Mouse (Mus musculus) adrenal gland, postnatal 10 days (tissue): ENCODE results near the gene Tgm2. TPM values are rescaled to one million over a fixed set of nuclear protein-coding genes. Genes with fewer than 3 reads are reported as not detected.

Experiments used
- DNase-seq: peaks from one replicate; pipeline ENCODE4 v3.0.0; 2021; ENCODE audit warnings: mixed read lengths
- long read RNA-seq, 2 experiments: library from polyadenylated mRNA; stranded (forward); transcript quantifications; one replicate each; pipeline ENCODE4 v2.0.0; 2021
- total RNA-seq, 2 experiments: library from RNA; stranded (reverse); gene quantifications; 2 replicates each; pipeline ENCODE4 v1.2.3; 2021

Gene Tgm2
- 10 to 100 TPM; 77.2 to 80.0 TPM for total RNA-seq
- long read RNA-seq, experiment 1, transcript Tgm2-201 (13 exons, 3,596 nt): major isoform, 41 of 85 reads
- long read RNA-seq, experiment 1, partial matches to known transcripts: 23 of 85 reads
- long read RNA-seq, experiment 1, other reads (novel, unspliced or antisense): 21 of 85 reads
- long read RNA-seq, experiment 2, transcript Tgm2-201 (13 exons, 3,596 nt): major isoform, 16 of 36 reads
- long read RNA-seq, experiment 2, partial matches to known transcripts: 13 of 36 reads
- long read RNA-seq, experiment 2, other reads (novel, unspliced or antisense): 7 of 36 reads

- DNase-seq: peak; percentile 96
Observed at GRCm38 (mm10) chr2:158146223-158146622, at the start of gene Tgm2. Tgm2 (minus strand) TSS chr2:158146436.

DNA sequence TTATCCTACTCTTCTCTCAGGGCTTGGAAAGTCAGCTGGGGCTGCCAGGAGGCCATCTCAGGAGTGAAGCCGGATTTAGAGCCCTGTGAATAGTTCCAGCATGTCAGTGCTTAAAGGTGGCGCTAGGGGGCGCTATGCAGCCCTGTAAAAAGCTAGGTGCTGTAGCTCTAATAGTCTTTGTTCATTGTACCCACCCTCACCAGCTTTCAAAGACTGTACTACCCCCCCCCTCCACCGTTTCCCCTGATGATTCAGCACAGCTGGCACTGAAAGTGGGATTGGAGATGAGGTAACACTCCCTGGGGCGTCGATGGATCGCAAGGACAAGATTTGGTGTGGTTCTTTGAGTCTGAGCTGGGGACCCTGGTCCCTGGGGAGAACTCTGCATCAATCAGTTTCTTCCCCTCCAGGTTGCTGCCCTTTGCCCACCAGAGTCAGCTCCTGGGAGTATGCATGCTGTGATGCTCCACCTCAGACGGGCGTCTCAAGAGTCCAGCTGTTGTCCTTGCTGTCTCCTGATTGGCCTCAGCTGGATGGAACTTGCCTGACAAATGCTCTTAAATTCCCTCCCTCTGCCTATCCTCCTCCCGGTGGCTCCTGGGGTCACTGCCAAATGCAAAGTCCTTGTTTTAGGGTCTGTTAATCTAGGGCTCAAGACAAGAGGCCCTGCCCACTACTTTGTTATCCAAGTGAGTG lies 48.9 kb upstream of the Tgm2 start:
- peak; percentile 64 for DNase-seq

DNA sequence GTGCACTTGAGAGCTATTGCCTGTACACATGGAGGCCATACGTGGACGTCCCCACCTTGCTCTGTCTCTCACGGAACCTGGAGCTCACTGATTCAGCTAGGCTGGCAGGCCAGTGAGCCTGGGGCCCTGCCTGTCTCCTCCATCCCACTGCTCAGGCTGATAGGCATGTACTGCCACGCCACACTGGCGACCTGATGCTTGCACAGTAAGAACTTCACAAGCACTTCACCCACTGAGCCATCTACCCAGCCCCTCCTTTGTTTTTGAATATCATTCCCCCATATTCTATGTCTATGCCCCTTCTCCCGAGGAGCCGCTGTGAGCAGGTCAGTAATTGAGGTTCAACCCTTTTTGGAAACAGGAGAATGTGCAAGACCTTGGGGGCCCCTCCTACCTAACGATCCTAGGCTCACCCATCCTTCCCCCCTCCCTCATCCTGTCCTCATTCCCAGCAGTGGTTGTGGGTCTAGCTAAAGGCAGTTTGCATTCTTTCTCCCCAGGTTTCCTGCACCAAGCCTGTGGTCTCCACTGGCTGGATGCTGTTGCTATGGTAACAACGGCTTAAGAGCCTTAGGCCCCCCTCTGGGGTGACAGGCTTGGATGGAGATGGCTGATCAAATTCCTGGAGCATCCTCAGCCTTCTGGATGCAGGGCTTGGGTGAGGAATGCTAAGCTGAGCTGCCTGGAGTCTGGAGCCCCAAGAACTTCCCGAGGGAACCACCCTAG lies 47.5 kb upstream of the Tgm2 start:
- DNase-seq: no peak

- peak; percentile 75 for DNase-seq
Observed at GRCm38 (mm10) chr2:158191098-158191497, 44.9 kb upstream of the Tgm2 start.

- no peak for DNase-seq
Observed at GRCm38 (mm10) chr2:158189451-158189850, 43.2 kb upstream of the Tgm2 start.

DNA sequence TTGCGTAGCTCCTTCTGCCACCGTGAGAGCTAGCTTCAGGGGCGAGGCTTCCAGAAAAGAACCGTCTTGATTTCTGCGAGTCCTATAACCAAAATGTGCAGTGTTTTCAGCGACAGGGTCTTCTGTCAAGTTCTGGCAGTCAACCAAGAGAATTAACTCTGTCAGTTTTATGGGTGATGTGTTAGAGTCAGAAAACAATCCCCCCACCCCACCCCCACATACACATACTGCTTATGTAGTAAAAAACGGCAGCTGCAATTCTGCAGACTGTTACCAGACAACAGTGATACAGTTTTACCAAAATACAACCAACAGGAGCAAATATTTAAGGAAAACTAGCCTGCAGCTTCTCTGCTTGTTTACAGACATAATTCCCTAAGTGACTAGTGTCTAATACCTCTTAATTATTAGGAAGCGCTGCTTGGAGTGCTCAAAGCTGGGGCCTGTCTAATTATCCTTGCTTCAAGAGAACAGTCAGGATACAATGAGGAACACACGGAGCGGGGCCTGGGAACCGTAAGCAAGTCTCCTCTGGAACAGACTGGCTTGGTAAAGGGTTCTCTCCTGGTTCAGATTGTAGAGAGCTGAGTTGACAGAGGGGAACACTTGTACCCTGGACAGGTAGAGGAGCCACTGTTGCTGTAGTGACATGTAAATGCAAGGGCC lies 40.1 kb upstream of the Tgm2 start:
- no peak for DNase-seq

- DNase-seq: no peak
Observed at GRCm38 (mm10) chr2:158183266-158183665, 37.0 kb upstream of the Tgm2 start.

- no peak for DNase-seq
Observed at GRCm38 (mm10) chr2:158181932-158182331, 35.7 kb upstream of the Tgm2 start.

- DNase-seq: peak; percentile 76
Observed at GRCm38 (mm10) chr2:158180797-158181196, 34.6 kb upstream of the Tgm2 start.

- peak; percentile 59 for DNase-seq
Observed at GRCm38 (mm10) chr2:158179370-158180111, 33.3 kb upstream of the Tgm2 start.

GRCm38 (mm10) chr2:158178696-158179369 lies 32.6 kb upstream of the Tgm2 start:
- DNase-seq: peak; percentile 90

GRCm38 (mm10) chr2:158178139-158178538 lies 31.9 kb upstream of the Tgm2 start:
- no peak for DNase-seq

GRCm38 (mm10) chr2:158177574-158177973 lies 31.3 kb upstream of the Tgm2 start:
- DNase-seq: no peak

- no peak for DNase-seq
Observed at GRCm38 (mm10) chr2:158176763-158177162, 30.5 kb upstream of the Tgm2 start.

DNA sequence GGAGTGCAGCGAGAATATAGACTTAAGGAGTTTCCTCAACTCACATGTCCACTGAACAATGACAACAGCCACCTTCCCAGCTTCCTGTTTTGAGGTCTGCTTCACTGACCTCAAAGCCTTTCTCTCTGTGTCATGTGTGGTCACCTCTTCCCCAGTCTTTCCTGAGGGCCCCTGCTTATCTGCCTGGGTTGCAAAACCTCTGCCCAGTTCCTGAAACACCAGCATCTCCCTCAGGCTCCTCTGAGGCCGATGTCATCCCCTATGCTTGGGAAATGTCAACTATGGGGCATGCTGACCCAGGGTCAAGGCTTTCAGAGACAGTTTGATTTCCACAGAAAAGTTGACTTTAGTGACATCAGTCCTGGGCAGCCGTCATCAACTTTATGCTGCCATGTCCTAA lies 29.2 kb upstream of the Tgm2 start:
- DNase-seq: no peak

- DNase-seq: no peak
Observed at GRCm38 (mm10) chr2:158174958-158175357, 28.7 kb upstream of the Tgm2 start.

- no peak for DNase-seq
Observed at GRCm38 (mm10) chr2:158174438-158174837, 28.2 kb upstream of the Tgm2 start.

DNA sequence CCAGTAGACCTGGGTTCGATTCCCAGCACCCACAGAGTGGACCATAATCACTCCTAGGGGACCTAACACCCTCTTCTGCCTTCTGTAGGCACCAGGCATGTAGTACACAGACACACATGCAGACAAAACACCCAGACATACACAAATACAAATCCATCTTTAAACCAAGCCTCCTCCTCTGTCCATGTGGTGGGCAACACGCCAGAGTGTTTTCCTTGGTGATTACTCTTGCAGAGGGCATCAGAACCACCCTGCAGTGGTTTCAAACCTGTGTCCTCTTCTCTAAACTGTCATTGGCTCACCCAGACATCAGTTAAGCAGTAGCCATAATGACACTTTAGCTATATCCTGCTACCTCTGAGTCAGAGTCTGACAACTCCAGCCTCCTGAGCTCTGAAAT lies 24.2 kb upstream of the Tgm2 start:
- DNase-seq: peak; percentile 38

DNA sequence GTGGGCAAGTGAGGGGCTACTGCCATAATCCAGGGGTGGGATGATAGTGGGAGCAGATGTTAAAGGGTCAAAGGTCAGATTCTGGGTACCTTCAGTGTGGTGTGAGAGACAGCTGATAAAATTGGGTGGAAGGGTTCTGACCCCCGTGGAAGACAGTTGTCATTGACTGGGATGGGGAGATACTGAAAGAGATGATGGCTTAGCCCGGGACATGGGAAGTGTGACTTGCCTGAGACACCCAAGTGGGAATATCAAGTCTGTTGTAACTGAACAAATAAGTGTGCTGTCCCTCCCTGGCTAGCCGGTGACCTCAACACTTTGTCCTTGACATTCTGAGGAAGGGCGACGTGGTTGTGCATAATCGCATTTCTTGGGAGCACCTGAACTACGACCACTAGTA lies 23.5 kb upstream of the Tgm2 start:
- DNase-seq: no peak

DNA sequence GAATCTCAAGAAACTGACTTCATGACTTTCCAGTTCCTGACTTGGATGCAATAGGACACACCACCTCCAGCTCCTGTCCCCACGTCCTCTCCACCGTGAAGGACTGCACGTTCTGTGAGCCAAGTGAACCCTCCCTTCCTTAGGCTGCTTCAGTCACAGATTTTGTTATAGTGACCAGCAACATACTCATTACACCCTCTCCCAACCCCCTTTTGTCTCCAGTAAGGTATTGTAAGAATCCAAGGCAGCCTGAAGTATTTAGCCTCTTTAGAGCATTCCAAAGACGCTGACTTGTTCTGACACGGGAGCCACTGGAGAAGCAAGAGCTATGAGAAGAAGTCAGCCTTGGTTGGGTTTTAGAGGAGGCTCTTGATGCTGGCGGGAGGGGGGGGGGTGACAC lies 23.1 kb upstream of the Tgm2 start:
- DNase-seq: no peak

GRCm38 (mm10) chr2:158168741-158169211 lies 22.5 kb upstream of the Tgm2 start:
- peak; percentile 61 for DNase-seq
